Mouse (Mus musculus) stomach, embryonic 15.5 days (tissue): Measurements from ENCODE around the gene Mnd1. TPM values are rescaled to one million over a fixed set of nuclear protein-coding genes. Genes with fewer than 3 reads are reported as not detected.

Source experiments
- ATAC-seq: fragments of 200-750 bp; cut with Nextera tagmentation; 2 replicates; pipeline ENCODE4 v1.8.0; 2017; ENCODE audit warnings: low read depth, moderate number of reproducible peaks, moderate TSS enrichment; ENCODE audit not compliant: insufficient read depth, low FRiP score
- H3K27ac ChIP-seq: fragments of 300-500 bp; sonication (generic); 2 replicates; pipeline ENCODE4 v1.5.1; 2015; ENCODE audit warnings: mild to moderate bottlenecking, inconsistent platforms
- H3K27me3 ChIP-seq: fragments of 300-500 bp; sonication (generic); replicated peaks from 2 replicates; pipeline ENCODE4 v1.6.1; 2015; ENCODE audit warnings: inconsistent platforms
- H3K36me3 ChIP-seq: fragments of 300-500 bp; sonication (generic); 2 replicates; pipeline ENCODE4 v1.6.1; 2015; ENCODE audit warnings: inconsistent platforms
- H3K4me1 ChIP-seq: fragments of 300-500 bp; sonication (generic); 2 replicates; pipeline ENCODE4 v1.6.1; 2015; ENCODE audit warnings: inconsistent platforms
- H3K4me2 ChIP-seq: fragments of 300-500 bp; sonication (generic); 2 replicates; pipeline ENCODE4 v1.6.1; 2015; ENCODE audit warnings: mild to moderate bottlenecking, inconsistent platforms
- H3K4me3 ChIP-seq: fragments of 300-500 bp; sonication (generic); replicated peaks from 2 replicates; pipeline ENCODE4 v1.5.1; 2015; ENCODE audit warnings: inconsistent platforms
- H3K9ac ChIP-seq: fragments of 300-500 bp; sonication (generic); 2 replicates; pipeline ENCODE4 v1.6.1; 2015; ENCODE audit warnings: inconsistent platforms
- H3K9me3 ChIP-seq: fragments of 300-500 bp; sonication (generic); 2 replicates; pipeline ENCODE4 v1.6.1; 2016; ENCODE audit warnings: inconsistent platforms
- WGBS: fragments of 180-500 bp; shearing (Covaris S2); methylation state at CpG from one replicate; pipeline ENCODE4 v1.1.7; 2015; 5-methylcytosine and 5-hydroxymethylcytosine counted together
- polyA plus RNA-seq: library from polyadenylated mRNA; unstranded; fragments of >200 nt; fragmentation: Nextera tagmentation; extraction: Ambion mirVana; gene quantifications from 2 replicates; pipeline ENCODE4 v1.2.1, GENCODE M21; 2015

Gene Mnd1
- polyA plus RNA-seq, 1 experiment from 2014 or later = 12.7 TPM

GRCm38 (mm10) chr3:84081208-84081722, 74.3 kb downstream of the Mnd1 start:
- Histone ChIP-seq H3K36me3 (no peaks in the 10 kb centered on the region), H3K27me3 (no peaks in the 10 kb centered on the region), H3K4me3 (no peak overlapping the region), H3K4me2 (no peak overlapping the region), H3K27ac (no peak overlapping the region), H3K4me1 (peaks cover 2% of the 10 kb centered on the region; the same call in 1 of the 2 replicates), H3K9me3 (no peaks in the 10 kb centered on the region), H3K9ac (no peak overlapping the region)
- WGBS = 57% methylated on average over 4 of the region's 4 CpGs
- ATAC-seq = no peak

GRCm38 (mm10) chr3:84080074-84080473, 75.5 kb downstream of the Mnd1 start:
- no peak for ATAC-seq
- Histone ChIP-seq H3K4me2 (no peak overlapping the region), H3K27me3 (no peaks in the 10 kb centered on the region), H3K36me3 (no peaks in the 10 kb centered on the region), H3K9me3 (no peaks in the 10 kb centered on the region), H3K4me1 (peaks cover 2% of the 10 kb centered on the region; the same call in 1 of the 2 replicates), H3K4me3 (no peak overlapping the region), H3K27ac (no peak overlapping the region), H3K9ac (no peak overlapping the region)
- WGBS = 84% methylated on average over 7 of the region's 7 CpGs

- no peak for ATAC-seq
- H3K27ac ChIP-seq = no peak overlapping the region
- peaks cover 2% of the 10 kb centered on the region; the same call in 1 of the 2 replicates for H3K4me1 ChIP-seq
- H3K36me3 ChIP-seq = no peaks in the 10 kb centered on the region
- H3K9ac ChIP-seq = no peak overlapping the region
- H3K9me3 ChIP-seq = no peaks in the 10 kb centered on the region
- 87% methylated on average over 4 of the region's 4 CpGs for WGBS
- H3K4me3 ChIP-seq = no peak overlapping the region
- no peaks in the 10 kb centered on the region for H3K27me3 ChIP-seq
- H3K4me2 ChIP-seq = no peak overlapping the region
Measured at GRCm38 (mm10) chr3:84077505-84077904, 78.1 kb downstream of the Mnd1 start.

- Histone ChIP-seq H3K4me2 (no peak overlapping the region), H3K9me3 (no peaks in the 10 kb centered on the region), H3K4me1 (no peaks in the 10 kb centered on the region), H3K27me3 (no peaks in the 10 kb centered on the region), H3K27ac (no peak overlapping the region), H3K9ac (no peak overlapping the region), H3K36me3 (no peaks in the 10 kb centered on the region), H3K4me3 (no peak overlapping the region)
- 70% methylated on average over 13 of the region's 13 CpGs for WGBS
- no peak for ATAC-seq
Measured at GRCm38 (mm10) chr3:84076543-84077332, 78.8 kb downstream of the Mnd1 start.

- no peak overlapping the region for H3K4me3 ChIP-seq
Measured at GRCm38 (mm10) chr3:84075516-84075915, 80.1 kb downstream of the Mnd1 start.

GRCm38 (mm10) chr3:84074777-84075176, 80.8 kb downstream of the Mnd1 start:
- no peak for ATAC-seq
- H3K4me3 ChIP-seq = no peak overlapping the region
- H3K27ac ChIP-seq = peak overlapping the region; percentile 48; the same call in 1 of the 2 replicates
- H3K27me3 ChIP-seq = no peaks in the 10 kb centered on the region
- no peak overlapping the region for H3K4me2 ChIP-seq
- no peaks in the 10 kb centered on the region for H3K4me1 ChIP-seq
- WGBS = 73% methylated on average over 2 of the region's 2 CpGs
- H3K9ac ChIP-seq = no peak overlapping the region
- H3K9me3 ChIP-seq = no peaks in the 10 kb centered on the region
- no peaks in the 10 kb centered on the region for H3K36me3 ChIP-seq

More at GRCm38 (mm10) chr3:84075516-84075915, 80.1 kb downstream of the Mnd1 start:
- no peak overlapping the region for H3K9ac ChIP-seq
- no peaks in the 10 kb centered on the region for H3K4me1 ChIP-seq
- no peaks in the 10 kb centered on the region for H3K27me3 ChIP-seq
- no peaks in the 10 kb centered on the region for H3K36me3 ChIP-seq
- H3K27ac ChIP-seq = peak overlapping the region; percentile 48; the same call in 1 of the 2 replicates
- H3K9me3 ChIP-seq = no peaks in the 10 kb centered on the region
- no peak overlapping the region for H3K4me2 ChIP-seq
- 54% methylated on average over 4 of the region's 4 CpGs for WGBS
- peak; percentile 22; the same call in 1 of the 2 replicates for ATAC-seq

GRCm38 (mm10) chr3:84071641-84072040, 83.9 kb downstream of the Mnd1 start:
- Histone ChIP-seq H3K27me3 (no peaks in the 10 kb centered on the region), H3K4me3 (no peak overlapping the region), H3K36me3 (no peaks in the 10 kb centered on the region), H3K9ac (no peak overlapping the region), H3K27ac (no peak overlapping the region), H3K4me1 (no peaks in the 10 kb centered on the region), H3K9me3 (no peaks in the 10 kb centered on the region), H3K4me2 (no peak overlapping the region)
- no peak for ATAC-seq
- WGBS = 13% methylated on average over 2 of the region's 2 CpGs

GRCm38 (mm10) chr3:84070811-84071210, 84.8 kb downstream of the Mnd1 start:
- no peak for ATAC-seq
- no peaks in the 10 kb centered on the region for H3K4me1 ChIP-seq
- H3K36me3 ChIP-seq = no peaks in the 10 kb centered on the region
- no peak overlapping the region for H3K4me3 ChIP-seq
- H3K4me2 ChIP-seq = no peak overlapping the region
- WGBS = 83% methylated on average over 8 of the region's 8 CpGs
- H3K27ac ChIP-seq = no peak overlapping the region
- H3K9ac ChIP-seq = no peak overlapping the region
- H3K9me3 ChIP-seq = no peaks in the 10 kb centered on the region
- H3K27me3 ChIP-seq = no peaks in the 10 kb centered on the region

- no peaks in the 10 kb centered on the region for H3K4me1 ChIP-seq
Measured at GRCm38 (mm10) chr3:84068831-84069709, 86.5 kb downstream of the Mnd1 start.

GRCm38 (mm10) chr3:84065825-84066224, 89.8 kb downstream of the Mnd1 start:
- H3K9ac ChIP-seq = no peak overlapping the region
- H3K4me2 ChIP-seq = no peak overlapping the region
- H3K4me3 ChIP-seq = no peak overlapping the region
- no peaks in the 10 kb centered on the region for H3K9me3 ChIP-seq
- ATAC-seq = no peak
- no peaks in the 10 kb centered on the region for H3K4me1 ChIP-seq
- no peaks in the 10 kb centered on the region for H3K27me3 ChIP-seq
- H3K27ac ChIP-seq = no peak overlapping the region
- H3K36me3 ChIP-seq = no peaks in the 10 kb centered on the region
- WGBS = 76% methylated on average over 4 of the region's 4 CpGs

More at GRCm38 (mm10) chr3:84068831-84069709, 86.5 kb downstream of the Mnd1 start:
- no peaks in the 10 kb centered on the region for H3K36me3 ChIP-seq
- H3K9ac ChIP-seq = no peak overlapping the region
- H3K27me3 ChIP-seq = no peaks in the 10 kb centered on the region
- WGBS = 78% methylated on average over 13 of the region's 13 CpGs
- no peak overlapping the region for H3K4me2 ChIP-seq
- H3K4me3 ChIP-seq = no peak overlapping the region
- no peak for ATAC-seq
- H3K9me3 ChIP-seq = no peaks in the 10 kb centered on the region
- H3K27ac ChIP-seq = no peak overlapping the region

- no peak overlapping the region for H3K27ac ChIP-seq
- peaks cover 6% of the 10 kb centered on the region; the same call in 1 of the 2 replicates for H3K4me1 ChIP-seq
- H3K36me3 ChIP-seq = no peaks in the 10 kb centered on the region
- no peak overlapping the region for H3K4me3 ChIP-seq
- H3K4me2 ChIP-seq = no peak overlapping the region
- no peaks in the 10 kb centered on the region for H3K9me3 ChIP-seq
- ATAC-seq = no peak
- no peak overlapping the region for H3K9ac ChIP-seq
- no peaks in the 10 kb centered on the region for H3K27me3 ChIP-seq
- 83% methylated on average over 2 of the region's 2 CpGs for WGBS
Measured at GRCm38 (mm10) chr3:84063369-84063914, 92.1 kb downstream of the Mnd1 start.
